Mouse (Mus musculus): ENCODE measurements around the gene Fig4.

- TF ChIP-seq CTCF (conservative IDR thresholded peaks at IDR 0.05; ENCODE audit: low read length): no peak
- TF ChIP-seq NANOG (IDR thresholded peaks at IDR 0.05; ENCODE audit: borderline replicate concordance, low read length): no peak
Observed at GRCm38 (mm10) chr10:41250749-41251065, 52.4 kb downstream of the Fig4 start.
